Mouse (Mus musculus): Measurements from ENCODE around the gene Gtf2h4. TPM values are rescaled to one million over a fixed set of nuclear protein-coding genes. Genes with fewer than 3 reads are reported as not detected.

Gene Gtf2h4
- polyA plus RNA-seq, 1 experiment from 2014 or later = 21.7 TPM

- no peak for ATAC-seq (ENCODE audit: insufficient read depth)
- Histone ChIP-seq H3K9me3 (replicated peaks) (no peaks in the 10 kb centered on the region), H3K27ac (replicated peaks) (no peak within 1 kb of the TSS), H3K36me3 (replicated peaks) (no peaks in the 10 kb centered on the region), H3K4me3 (replicated peaks) (no peak within 1 kb of the TSS), H3K4me2 (peak within 1 kb of the TSS; percentile 34), H3K27me3 (peaks cover 64% of the 10 kb centered on the region), H3K9ac (no peak within 1 kb of the TSS), H3K4me1 (replicated peaks) (peaks cover 9% of the 10 kb centered on the region)
- 8% methylated on average over 19 of the region's 19 CpGs for WGBS (ENCODE audit: insufficient replicate concordance)
Measured at GRCm38 (mm10) chr17:35704621-35705464, 31.3 kb upstream of the Gtf2h4 start, which contains the start of gene Ddr1. Gene Ddr1, minus strand, starts transcription at chr17:35704621.

DNA sequence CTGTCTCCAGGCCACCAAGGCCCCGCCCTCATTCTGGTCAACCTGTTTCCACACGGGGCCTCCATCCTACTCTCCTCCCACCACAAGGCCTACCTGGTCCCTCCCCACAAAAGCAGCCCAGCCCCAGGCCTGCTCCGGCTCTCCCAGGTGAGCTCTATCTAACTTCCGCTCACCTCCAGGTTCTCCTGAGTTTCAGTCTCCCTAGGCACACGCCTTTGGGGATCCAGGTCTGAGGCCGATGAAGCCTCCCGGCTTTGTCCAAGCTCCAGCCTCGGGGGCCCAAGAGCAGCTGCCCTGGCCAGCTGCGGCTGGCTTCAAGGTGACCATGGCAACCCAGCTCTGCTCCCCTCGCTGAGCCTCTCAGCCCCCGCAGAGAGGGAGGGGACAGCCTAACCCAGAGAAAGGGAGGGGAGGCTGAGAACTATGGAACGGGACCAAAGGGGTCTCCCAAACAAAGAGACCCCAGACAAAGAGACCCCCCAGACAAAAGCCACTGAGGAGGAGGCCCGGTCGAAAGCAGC is 30.3 kb upstream of the Gtf2h4 start:
- Histone ChIP-seq H3K27ac (replicated peaks) (no peak overlapping the region), H3K4me2 (no peak overlapping the region), H3K27me3 (peaks cover 74% of the 10 kb centered on the region), H3K4me3 (replicated peaks) (no peak overlapping the region), H3K9ac (no peak overlapping the region), H3K9me3 (replicated peaks) (no peaks in the 10 kb centered on the region), H3K36me3 (replicated peaks) (no peaks in the 10 kb centered on the region), H3K4me1 (replicated peaks) (peaks cover 10% of the 10 kb centered on the region)
- WGBS (ENCODE audit: insufficient replicate concordance) = 7% methylated on average over 14 of the region's 14 CpGs
- no peak for ATAC-seq (ENCODE audit: insufficient read depth)

DNA sequence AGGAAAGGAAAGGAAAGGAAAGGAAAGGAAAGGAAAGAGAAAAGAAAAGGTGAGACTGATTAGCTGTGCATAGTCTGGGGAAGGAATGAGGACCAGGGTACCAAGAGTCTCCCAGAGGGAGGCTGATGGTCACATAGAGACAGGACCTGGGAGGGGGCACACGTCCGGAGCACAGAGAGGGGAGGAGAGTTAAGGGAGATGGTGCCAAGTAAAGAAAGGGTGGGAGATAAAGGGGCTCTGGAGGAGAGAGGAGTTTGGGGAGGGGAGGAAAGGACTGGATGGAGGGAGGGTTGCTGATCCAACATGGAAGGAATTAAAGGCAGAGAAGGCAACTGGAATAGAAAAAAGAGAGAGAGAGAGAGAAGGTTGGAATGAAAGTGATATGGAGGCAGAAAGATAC is 29.5 kb upstream of the Gtf2h4 start:
- peaks cover 10% of the 10 kb centered on the region for H3K4me1 ChIP-seq (replicated peaks)
- H3K9ac ChIP-seq = no peak overlapping the region
- no peak overlapping the region for H3K4me2 ChIP-seq
- ATAC-seq (ENCODE audit: insufficient read depth) = no peak
- no peak overlapping the region for H3K27ac ChIP-seq (replicated peaks)
- no peaks in the 10 kb centered on the region for H3K36me3 ChIP-seq (replicated peaks)
- no peak overlapping the region for H3K4me3 ChIP-seq (replicated peaks)
- H3K27me3 ChIP-seq = peaks cover 81% of the 10 kb centered on the region
- no peaks in the 10 kb centered on the region for H3K9me3 ChIP-seq (replicated peaks)
- 16% methylated on average over 2 of the region's 2 CpGs for WGBS (ENCODE audit: insufficient replicate concordance)

DNA sequence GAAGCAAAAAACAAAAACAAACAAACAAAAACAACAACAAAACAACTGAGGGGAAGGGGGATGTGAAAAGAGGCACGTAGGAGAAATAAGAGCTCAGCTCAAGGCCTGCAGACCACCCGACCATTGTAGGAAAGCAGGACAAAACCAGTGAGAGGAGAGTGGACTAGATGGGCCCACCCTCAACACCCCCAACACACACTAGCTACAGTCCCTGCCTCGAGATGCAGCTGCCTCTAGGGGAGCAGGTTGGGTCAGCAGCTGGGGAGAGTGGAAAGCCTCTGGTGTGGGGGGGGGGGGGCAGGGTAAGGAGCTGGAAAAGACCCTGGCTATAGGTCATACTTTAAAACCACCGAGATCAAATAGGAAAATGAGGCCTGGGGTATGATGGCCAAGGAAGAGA is 29.1 kb upstream of the Gtf2h4 start:
- WGBS (ENCODE audit: insufficient replicate concordance) = 14% methylated on average over 4 of the region's 4 CpGs
- H3K4me2 ChIP-seq = no peak overlapping the region
- no peak for ATAC-seq (ENCODE audit: insufficient read depth)
- H3K27ac ChIP-seq (replicated peaks) = no peak overlapping the region
- H3K27me3 ChIP-seq = peaks cover 86% of the 10 kb centered on the region
- peaks cover 10% of the 10 kb centered on the region for H3K4me1 ChIP-seq (replicated peaks)
- no peak overlapping the region for H3K4me3 ChIP-seq (replicated peaks)
- H3K36me3 ChIP-seq (replicated peaks) = no peaks in the 10 kb centered on the region
- no peak overlapping the region for H3K9ac ChIP-seq
- no peaks in the 10 kb centered on the region for H3K9me3 ChIP-seq (replicated peaks)

- peaks cover 10% of the 10 kb centered on the region for H3K4me1 ChIP-seq (replicated peaks)
- no peaks in the 10 kb centered on the region for H3K36me3 ChIP-seq (replicated peaks)
- H3K4me3 ChIP-seq (replicated peaks) = peak overlapping the region; percentile 17; the same call in 1 of the 2 replicates
- H3K27ac ChIP-seq (replicated peaks) = no peak overlapping the region
- peaks cover 92% of the 10 kb centered on the region for H3K27me3 ChIP-seq
- H3K4me2 ChIP-seq = peak overlapping the region; percentile 30; the same call in 1 of the 2 replicates
- H3K9ac ChIP-seq = no peak overlapping the region
- ATAC-seq (ENCODE audit: insufficient read depth) = no peak
- 14% methylated on average over 16 of the region's 16 CpGs for WGBS (ENCODE audit: insufficient replicate concordance)
- no peaks in the 10 kb centered on the region for H3K9me3 ChIP-seq (replicated peaks)
Measured at GRCm38 (mm10) chr17:35701978-35702461, 28.5 kb upstream of the Gtf2h4 start.

DNA sequence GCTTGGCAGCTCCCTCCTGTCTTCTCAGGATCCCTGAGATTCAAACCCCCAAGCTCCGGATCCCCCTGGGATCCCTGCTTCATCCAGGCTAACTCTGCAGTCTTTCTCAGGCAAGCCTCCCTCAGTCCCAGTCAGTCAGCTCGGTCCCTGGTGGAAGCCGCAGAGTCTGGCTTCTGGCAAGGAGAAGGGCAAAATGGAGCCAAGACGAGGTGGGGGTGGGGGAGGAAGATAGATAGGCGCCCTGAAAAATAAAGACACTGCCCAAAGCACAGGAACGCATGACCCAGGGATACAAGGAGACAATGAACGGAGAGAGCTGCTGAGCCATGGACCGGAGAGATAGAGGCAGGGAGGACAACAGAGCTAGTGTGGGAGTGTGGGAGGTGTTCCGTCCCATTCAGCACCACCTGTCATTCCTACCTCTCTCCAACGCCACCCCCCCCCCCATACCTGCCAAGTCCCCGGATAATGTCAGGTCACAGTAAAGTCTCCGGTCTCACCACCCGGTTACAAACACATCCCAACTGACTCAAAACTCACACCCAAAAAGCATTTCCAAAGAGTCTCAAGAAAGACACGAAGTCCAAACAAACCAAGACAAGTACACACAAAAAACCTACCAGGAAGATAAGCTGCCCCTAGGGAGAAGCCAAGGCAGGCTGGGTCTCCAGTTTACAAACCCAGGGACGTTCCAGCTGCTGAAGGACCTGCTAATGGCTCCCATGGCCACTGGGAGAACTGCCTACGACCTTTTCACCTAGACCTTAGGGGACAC is 27.9 kb upstream of the Gtf2h4 start:
- no peak overlapping the region for H3K9ac ChIP-seq
- no peaks in the 10 kb centered on the region for H3K36me3 ChIP-seq (replicated peaks)
- peak overlapping the region; percentile 68; the same call in 1 of the 2 replicates for H3K4me2 ChIP-seq
- H3K27me3 ChIP-seq = peaks cover 94% of the 10 kb centered on the region
- peaks cover 10% of the 10 kb centered on the region for H3K4me1 ChIP-seq (replicated peaks)
- H3K27ac ChIP-seq (replicated peaks) = no peak overlapping the region
- no peaks in the 10 kb centered on the region for H3K9me3 ChIP-seq (replicated peaks)
- H3K4me3 ChIP-seq (replicated peaks) = peak overlapping the region; percentile 50
- 3% methylated on average over 16 of the region's 16 CpGs for WGBS (ENCODE audit: insufficient replicate concordance)
- ATAC-seq (ENCODE audit: insufficient read depth) = no peak

GRCm38 (mm10) chr17:35700371-35700961 is 26.9 kb upstream of the Gtf2h4 start:
- peak overlapping the region; percentile 50 for H3K4me3 ChIP-seq (replicated peaks)
- H3K27ac ChIP-seq (replicated peaks) = no peak overlapping the region
- H3K36me3 ChIP-seq (replicated peaks) = no peaks in the 10 kb centered on the region
- peak overlapping the region; percentile 68 for H3K4me2 ChIP-seq
- peaks cover 90% of the 10 kb centered on the region for H3K27me3 ChIP-seq
- peaks cover 10% of the 10 kb centered on the region for H3K4me1 ChIP-seq (replicated peaks)
- H3K9me3 ChIP-seq (replicated peaks) = no peaks in the 10 kb centered on the region
- no peak overlapping the region for H3K9ac ChIP-seq
- peak; percentile 53 for ATAC-seq (ENCODE audit: insufficient read depth)
- WGBS (ENCODE audit: insufficient replicate concordance) = 0% methylated on average over 53 of the region's 66 CpGs

DNA sequence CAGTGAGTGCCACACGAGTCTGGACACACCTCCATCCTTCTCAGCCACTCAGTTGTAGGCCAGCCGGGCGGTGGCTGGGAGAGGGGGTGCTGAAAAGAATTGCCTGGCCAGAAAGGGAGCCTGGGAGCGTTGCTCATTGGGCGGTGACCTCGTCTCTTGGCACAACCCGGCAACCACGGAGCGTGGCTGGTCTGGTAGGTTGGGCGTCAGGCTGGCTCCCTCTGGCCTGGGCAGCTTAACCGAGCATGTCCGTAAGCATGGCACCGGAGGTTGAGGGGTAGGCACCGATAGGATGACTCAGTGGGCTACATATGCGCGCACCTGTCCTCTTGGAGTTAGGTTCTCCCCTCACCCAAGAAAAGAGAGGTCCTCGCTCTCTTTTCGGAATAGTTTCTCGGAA is 26.4 kb upstream of the Gtf2h4 start:
- Histone ChIP-seq H3K36me3 (replicated peaks) (no peaks in the 10 kb centered on the region), H3K9me3 (replicated peaks) (no peaks in the 10 kb centered on the region), H3K27me3 (peaks cover 84% of the 10 kb centered on the region), H3K27ac (replicated peaks) (no peak overlapping the region), H3K4me2 (peak overlapping the region; percentile 68), H3K9ac (no peak overlapping the region), H3K4me1 (replicated peaks) (peaks cover 10% of the 10 kb centered on the region), H3K4me3 (replicated peaks) (peak overlapping the region; percentile 50)
- WGBS (ENCODE audit: insufficient replicate concordance) = 7% methylated on average over 19 of the region's 19 CpGs
- no peak for ATAC-seq (ENCODE audit: insufficient read depth)

DNA sequence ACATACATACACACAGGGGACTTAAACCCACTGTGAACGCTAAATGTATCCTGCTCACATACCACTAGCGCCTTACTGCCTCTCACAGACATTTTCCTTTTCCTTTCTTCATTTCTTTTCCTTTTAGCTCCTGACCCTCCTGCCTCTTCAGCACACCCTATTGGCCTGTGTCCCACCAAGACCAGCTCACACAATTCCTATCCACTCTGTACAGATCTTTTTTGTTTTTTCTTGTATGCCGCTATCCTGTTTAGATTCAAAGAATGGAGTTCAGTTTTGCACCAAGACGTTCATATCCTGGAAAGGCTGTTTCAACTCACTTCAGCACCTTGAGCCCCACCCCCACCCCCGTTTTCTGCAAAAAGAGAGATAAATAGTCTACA is 25.0 kb upstream of the Gtf2h4 start:
- Histone ChIP-seq H3K27ac (replicated peaks) (no peak overlapping the region), H3K4me2 (no peak overlapping the region), H3K36me3 (replicated peaks) (no peaks in the 10 kb centered on the region), H3K4me1 (replicated peaks) (peaks cover 10% of the 10 kb centered on the region; the same call in 1 of the 2 replicates), H3K27me3 (peaks cover 70% of the 10 kb centered on the region), H3K4me3 (replicated peaks) (no peak overlapping the region), H3K9me3 (replicated peaks) (no peaks in the 10 kb centered on the region), H3K9ac (no peak overlapping the region)
- WGBS (ENCODE audit: insufficient replicate concordance) = 31% methylated on average over 5 of the region's 5 CpGs
- no peak for ATAC-seq (ENCODE audit: insufficient read depth)

DNA sequence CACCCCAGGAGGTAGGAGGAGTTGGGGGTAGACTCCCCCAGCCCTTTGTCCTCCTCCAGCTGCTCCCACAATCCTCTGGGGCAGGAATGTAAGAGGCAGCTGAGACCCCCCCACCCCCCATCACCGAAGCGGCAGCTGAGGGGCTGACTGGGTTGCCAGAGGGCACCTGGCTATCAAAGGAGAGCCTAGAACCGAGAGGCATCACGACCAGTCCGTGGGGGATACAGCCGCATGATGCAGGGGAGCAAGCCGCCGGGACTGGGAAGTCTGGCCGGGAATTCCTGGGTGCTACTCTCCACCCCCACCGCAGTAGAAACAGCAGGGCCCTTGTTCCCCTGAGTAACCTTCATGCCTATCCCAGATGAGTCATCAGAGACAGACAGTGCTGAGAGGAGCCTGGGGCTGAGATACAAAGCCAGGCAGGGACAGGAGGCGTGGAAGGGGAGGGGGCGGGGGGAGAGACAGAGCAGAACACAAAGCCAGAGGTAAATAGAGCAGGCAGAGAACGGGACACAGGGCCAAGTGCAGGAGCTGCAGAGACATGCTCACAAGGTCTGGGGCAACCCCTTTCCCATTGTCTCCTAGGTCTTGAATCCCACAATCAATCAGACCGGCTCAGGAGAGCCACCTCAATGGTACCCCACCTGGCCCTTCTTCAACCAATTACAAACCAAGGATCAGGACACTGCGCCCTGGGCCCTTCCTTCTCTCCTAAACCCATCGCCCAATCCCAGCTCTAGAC is 24.4 kb upstream of the Gtf2h4 start:
- Histone ChIP-seq H3K9me3 (replicated peaks) (no peaks in the 10 kb centered on the region), H3K9ac (no peak overlapping the region), H3K27ac (replicated peaks) (no peak overlapping the region), H3K4me3 (replicated peaks) (no peak overlapping the region), H3K4me1 (replicated peaks) (peaks cover 10% of the 10 kb centered on the region; the same call in 1 of the 2 replicates), H3K27me3 (peaks cover 66% of the 10 kb centered on the region), H3K4me2 (no peak overlapping the region), H3K36me3 (replicated peaks) (no peaks in the 10 kb centered on the region)
- WGBS (ENCODE audit: insufficient replicate concordance) = 7% methylated on average over 16 of the region's 16 CpGs
- no peak for ATAC-seq (ENCODE audit: insufficient read depth)

All from liver, embryonic 15.5 days (tissue).